Mouse (Mus musculus): ENCODE results near the gene Ube2a. TPM values are rescaled to one million over a fixed set of nuclear protein-coding genes. Genes with fewer than 3 reads are reported as not detected.
A peak's percentile ranks its signal among the peaks of the same experiment; 100 is the strongest.
"Not testable (repeated sequence)": the region's sequence is repeated elsewhere in the genome, so short reads cannot be mapped to it uniquely, and the experiment has no call there.

Ube2a gene
- polyA plus RNA-seq, 1 experiment, result 45.9 TPM

DNA sequence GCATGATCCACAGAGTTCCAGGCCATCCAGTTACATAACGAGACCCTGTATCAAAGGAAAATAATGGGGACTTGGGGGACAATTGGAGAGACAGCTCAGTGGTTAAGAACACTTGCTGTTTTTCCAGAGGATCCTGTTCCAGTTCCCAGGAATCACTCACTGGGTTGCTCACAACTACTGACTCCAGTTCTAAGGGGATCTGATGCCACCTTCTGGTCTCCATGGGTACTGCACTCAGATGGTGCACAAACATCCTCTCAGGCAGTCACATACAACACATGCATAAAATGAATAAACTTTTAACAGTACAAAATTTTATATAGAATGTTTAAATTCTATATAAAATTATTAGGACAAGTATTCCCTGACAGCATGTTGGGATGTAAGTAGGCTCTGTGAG lies 11.0 kb downstream of the Ube2a start:
- Histone ChIP-seq H3K36me3 (ENCODE audit: control insufficient read depth, insufficient read depth, low read length) (no peaks in the 10 kb centered on the region), H3K27me3 (ENCODE audit: control insufficient read depth, insufficient read depth, low read length) (no peaks in the 10 kb centered on the region), H3K4me1 (replicated peaks; ENCODE audit: control insufficient read depth, insufficient read depth, low read length) (no peaks in the 10 kb centered on the region), H3K27ac (ENCODE audit: control insufficient read depth, insufficient read depth, low read length) (no peak overlapping the region), H3K4me3 (ENCODE audit: control insufficient read depth, insufficient read depth, low read length) (no peak overlapping the region)
- no peak for TF ChIP-seq CTCF (IDR thresholded peaks at IDR 0.05; ENCODE audit: borderline replicate concordance, control insufficient read depth, extremely low read depth, insufficient read depth, low read length, poor library complexity)
- no peak for TF ChIP-seq POLR2A (IDR thresholded peaks at IDR 0.05; ENCODE audit: control insufficient read depth, extremely low read depth, insufficient read depth, low read length, poor library complexity)
- WGBS, result 100% methylated on average over 1 of the region's 1 CpGs
- no peak for DNase-seq

DNA sequence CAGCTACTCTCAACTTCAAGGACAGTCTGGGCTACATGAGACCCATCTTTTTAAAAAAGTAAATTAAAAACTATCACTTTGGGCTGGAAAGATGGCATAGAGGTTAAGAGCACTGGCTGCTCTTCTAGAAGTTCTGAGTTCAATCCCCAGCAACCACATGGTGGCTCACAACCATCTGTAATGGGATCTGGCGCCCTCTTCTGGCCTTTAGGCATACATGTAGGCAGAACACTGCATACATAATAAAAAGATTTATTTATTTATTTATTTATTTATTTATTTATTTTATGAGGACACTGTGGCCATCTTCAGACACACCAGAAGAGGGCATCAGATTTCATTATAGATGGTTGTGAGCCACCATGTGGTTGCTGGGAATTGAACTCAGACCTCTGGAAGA lies 25.2 kb downstream of the Ube2a start:
- WGBS, result 37% methylated on average over 1 of the region's 1 CpGs
- DNase-seq; H3K4me1 ChIP-seq (replicated peaks; ENCODE audit: control insufficient read depth, insufficient read depth, low read length); H3K36me3 ChIP-seq (ENCODE audit: control insufficient read depth, insufficient read depth, low read length); H3K4me3 ChIP-seq (ENCODE audit: control insufficient read depth, insufficient read depth, low read length); H3K27me3 ChIP-seq (ENCODE audit: control insufficient read depth, insufficient read depth, low read length); H3K27ac ChIP-seq (ENCODE audit: control insufficient read depth, insufficient read depth, low read length): not testable (repeated sequence)

DNA sequence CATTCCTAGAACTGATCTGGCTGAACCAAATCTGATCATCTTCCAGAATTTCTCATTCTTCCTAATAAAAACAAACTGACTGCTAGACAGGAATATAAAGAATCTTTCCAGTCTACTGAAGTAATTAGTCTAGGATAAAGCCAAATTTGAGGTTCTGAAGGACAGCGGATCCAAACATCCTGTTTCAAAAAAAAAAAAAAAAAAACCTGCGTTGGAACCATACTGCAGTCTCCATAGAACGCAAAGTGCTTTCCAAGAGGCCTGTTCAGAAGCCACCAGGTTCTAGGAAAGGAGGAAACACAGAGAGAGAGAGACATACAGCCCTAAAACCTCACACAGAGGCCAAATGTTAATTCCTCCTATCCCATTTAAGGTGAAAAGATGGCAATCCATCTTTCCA lies 28.0 kb downstream of the Ube2a start:
- Histone ChIP-seq H3K27ac (ENCODE audit: control insufficient read depth, insufficient read depth, low read length) (no peak overlapping the region), H3K27me3 (ENCODE audit: control insufficient read depth, insufficient read depth, low read length) (no peaks in the 10 kb centered on the region), H3K36me3 (ENCODE audit: control insufficient read depth, insufficient read depth, low read length) (no peaks in the 10 kb centered on the region), H3K4me3 (ENCODE audit: control insufficient read depth, insufficient read depth, low read length) (no peak overlapping the region), H3K4me1 (replicated peaks; ENCODE audit: control insufficient read depth, insufficient read depth, low read length) (peaks cover 7% of the 10 kb centered on the region; the same call in 1 of the 2 replicates)
- 60% methylated on average over 3 of the region's 3 CpGs for WGBS
- TF ChIP-seq CTCF (IDR thresholded peaks at IDR 0.05; ENCODE audit: borderline replicate concordance, control insufficient read depth, extremely low read depth, insufficient read depth, low read length, poor library complexity) (no peak), POLR2A (IDR thresholded peaks at IDR 0.05; ENCODE audit: control insufficient read depth, extremely low read depth, insufficient read depth, low read length, poor library complexity) (no peak)
- no peak for DNase-seq

DNA sequence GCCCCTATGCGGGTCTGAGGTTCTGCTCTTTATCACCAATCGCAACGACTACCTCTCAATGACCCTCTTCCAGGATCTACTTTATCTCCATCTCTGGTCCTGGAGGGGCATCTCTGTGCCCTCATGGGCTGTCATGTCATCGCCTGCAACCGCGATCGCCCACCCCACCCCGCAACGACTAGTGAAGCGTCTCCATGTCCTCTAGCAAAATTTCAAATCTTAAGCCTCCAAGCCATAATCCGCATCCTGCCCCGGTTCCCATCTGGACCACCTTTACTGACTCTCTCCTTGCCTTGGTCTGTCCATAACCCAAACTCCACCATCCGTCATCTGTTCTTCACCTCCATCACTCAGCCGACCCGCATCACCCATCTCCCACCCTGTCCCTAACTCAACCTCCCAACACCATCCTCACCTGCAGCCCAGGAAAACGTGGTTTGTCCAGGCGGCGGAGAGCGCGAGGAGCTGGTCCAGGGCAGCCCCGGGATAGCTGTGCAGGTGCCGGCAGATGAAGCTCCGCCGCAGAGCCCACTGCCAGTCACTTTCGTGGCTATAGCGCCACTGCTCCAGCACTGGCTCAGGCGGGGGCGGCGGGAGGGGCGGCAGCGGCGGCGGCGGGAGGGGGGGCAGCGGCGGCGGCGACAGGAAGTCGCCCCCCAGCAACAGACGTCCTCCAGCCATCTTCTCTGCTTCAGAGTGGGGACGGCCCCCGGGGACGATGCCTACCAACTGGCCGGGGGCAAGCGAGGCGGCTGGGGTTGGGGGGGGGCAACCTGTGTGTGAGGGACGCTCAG lies 28.8 kb downstream of the Ube2a start, which contains the start of gene Nkrf:
Gene Nkrf, minus strand, starts transcription at position 579 of the 794 bp plus-strand sequence.
- Histone ChIP-seq H3K27ac (ENCODE audit: control insufficient read depth, insufficient read depth, low read length) (peak within 1 kb of the TSS; percentile 96), H3K27me3 (ENCODE audit: control insufficient read depth, insufficient read depth, low read length) (no peaks in the 10 kb centered on the region), H3K36me3 (ENCODE audit: control insufficient read depth, insufficient read depth, low read length) (no peaks in the 10 kb centered on the region), H3K4me1 (replicated peaks; ENCODE audit: control insufficient read depth, insufficient read depth, low read length) (peaks cover 7% of the 10 kb centered on the region; the same call in 1 of the 2 replicates), H3K4me3 (ENCODE audit: control insufficient read depth, insufficient read depth, low read length) (peak within 1 kb of the TSS; percentile 98)
- no peak for TF ChIP-seq CTCF (IDR thresholded peaks at IDR 0.05; ENCODE audit: borderline replicate concordance, control insufficient read depth, extremely low read depth, insufficient read depth, low read length, poor library complexity)
- no peak for TF ChIP-seq POLR2A (IDR thresholded peaks at IDR 0.05; ENCODE audit: control insufficient read depth, extremely low read depth, insufficient read depth, low read length, poor library complexity)
- peak; percentile 29 for DNase-seq
- 6% methylated on average over 32 of the region's 47 CpGs for WGBS

DNA sequence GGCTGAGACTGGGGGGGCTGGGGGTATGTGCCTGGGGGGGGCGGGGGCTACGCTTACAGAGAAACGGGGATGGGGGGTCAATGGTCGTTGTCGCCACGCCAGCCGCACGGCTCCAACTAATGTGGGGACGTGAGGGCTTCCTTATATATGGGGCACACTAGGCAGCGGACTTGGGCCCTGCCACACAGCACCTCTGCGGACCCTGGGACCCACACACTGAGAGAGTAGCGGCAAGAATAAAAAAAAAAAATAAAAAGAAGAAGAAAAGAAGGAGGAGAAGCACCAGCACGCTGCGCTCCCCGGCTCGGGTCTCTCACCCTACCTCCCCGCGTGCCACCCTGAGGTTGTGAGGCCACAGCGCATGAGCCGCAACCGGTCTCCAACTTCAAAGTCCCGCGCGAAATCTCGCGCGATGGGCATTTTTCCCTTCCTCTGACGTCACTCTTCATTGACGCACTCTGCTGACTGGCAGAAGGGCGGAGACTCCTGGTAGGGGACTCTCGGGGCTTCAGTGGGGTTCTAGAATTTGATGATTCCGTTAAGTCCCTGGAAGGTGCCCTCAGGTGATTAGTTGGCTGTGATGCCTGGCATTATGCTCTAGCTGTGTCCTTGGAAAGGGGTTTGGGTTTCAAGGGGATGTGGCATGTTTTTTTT lies 29.5 kb downstream of the Ube2a start:
- WGBS, result under 1% methylated on average over 29 of the region's 32 CpGs
- H3K36me3 ChIP-seq (ENCODE audit: control insufficient read depth, insufficient read depth, low read length), result no peaks in the 10 kb centered on the region
- peaks cover 9% of the 10 kb centered on the region for H3K4me1 ChIP-seq (replicated peaks; ENCODE audit: control insufficient read depth, insufficient read depth, low read length)
- peak; percentile 91 for DNase-seq
- H3K27ac ChIP-seq (ENCODE audit: control insufficient read depth, insufficient read depth, low read length), result peak overlapping the region; percentile 96
- TF ChIP-seq POLR2A (IDR thresholded peaks at IDR 0.05; ENCODE audit: control insufficient read depth, extremely low read depth, insufficient read depth, low read length, poor library complexity) (peak; percentile 85), CTCF (IDR thresholded peaks at IDR 0.05; ENCODE audit: borderline replicate concordance, control insufficient read depth, extremely low read depth, insufficient read depth, low read length, poor library complexity) (0 out of 2 replicates have a peak, but pooled peaks have one; percentile 18)
- H3K4me3 ChIP-seq (ENCODE audit: control insufficient read depth, insufficient read depth, low read length), result peak overlapping the region; percentile 98
- H3K27me3 ChIP-seq (ENCODE audit: control insufficient read depth, insufficient read depth, low read length), result no peaks in the 10 kb centered on the region

DNA sequence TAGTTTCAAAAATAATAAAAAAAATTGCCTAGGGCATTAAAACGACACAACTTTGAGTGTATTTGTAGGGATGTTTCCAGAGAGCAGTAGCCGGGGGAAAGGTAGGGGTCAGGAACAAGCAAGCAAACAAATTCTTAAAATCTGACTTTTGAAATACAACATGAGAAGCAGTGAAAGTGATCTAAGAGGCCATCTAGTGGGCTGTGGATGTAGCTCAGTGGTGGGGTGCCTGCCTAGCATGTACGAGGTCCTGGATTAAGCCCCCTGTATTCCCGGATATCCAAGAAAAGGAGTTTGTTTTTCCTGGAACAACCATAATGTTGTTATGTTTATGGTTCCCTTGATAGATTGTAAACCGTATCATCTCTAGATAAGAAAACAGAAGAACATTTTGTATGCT lies 32.8 kb downstream of the Ube2a start:
- H3K4me3 ChIP-seq (ENCODE audit: control insufficient read depth, insufficient read depth, low read length), result no peak overlapping the region
- DNase-seq, result no peak
- TF ChIP-seq POLR2A (IDR thresholded peaks at IDR 0.05; ENCODE audit: control insufficient read depth, extremely low read depth, insufficient read depth, low read length, poor library complexity) (no peak), CTCF (IDR thresholded peaks at IDR 0.05; ENCODE audit: borderline replicate concordance, control insufficient read depth, extremely low read depth, insufficient read depth, low read length, poor library complexity) (no peak)
- H3K36me3 ChIP-seq (ENCODE audit: control insufficient read depth, insufficient read depth, low read length), result no peaks in the 10 kb centered on the region
- H3K27ac ChIP-seq (ENCODE audit: control insufficient read depth, insufficient read depth, low read length), result no peak overlapping the region
- H3K4me1 ChIP-seq (replicated peaks; ENCODE audit: control insufficient read depth, insufficient read depth, low read length), result peaks cover 9% of the 10 kb centered on the region
- no peaks in the 10 kb centered on the region for H3K27me3 ChIP-seq (ENCODE audit: control insufficient read depth, insufficient read depth, low read length)
- 29% methylated on average over 5 of the region's 5 CpGs for WGBS

All from thymus, adult 2 months (tissue).